Mouse (Mus musculus) intestine, embryonic 14.5 days (tissue): ENCODE results near the gene Ubxn6. TPM values are rescaled to one million over a fixed set of nuclear protein-coding genes. Genes with fewer than 3 reads are reported as not detected.

ENCODE experiments used
- ATAC-seq: fragments of 200-750 bp; cut with Nextera tagmentation; replicated peaks from 2 replicates; pipeline ENCODE4 v1.8.0; 2017; ENCODE audit warnings: low read depth, moderate number of reproducible peaks, moderate TSS enrichment, moderate library complexity; ENCODE audit not compliant: low FRiP score, low TSS enrichment
- DNase-seq: peaks from one replicate; pipeline ENCODE4 v3.0.0-alpha.2; 2018; ENCODE audit warnings: low spot score
- H3K27ac ChIP-seq: fragments of 300-500 bp; sonication (generic); 2 replicates; pipeline ENCODE4 v1.5.1; 2014; ENCODE audit warnings: low read depth, mild to moderate bottlenecking, control low read depth
- H3K27me3 ChIP-seq: fragments of 300-500 bp; sonication (generic); replicated peaks from 2 replicates; pipeline ENCODE4 v1.6.1; 2014; ENCODE audit warnings: low read length, control low read depth; ENCODE audit not compliant: control insufficient read depth, insufficient read depth
- H3K36me3 ChIP-seq: fragments of 300-500 bp; sonication (generic); 2 replicates; pipeline ENCODE4 v1.6.1; 2014; ENCODE audit warnings: low read length, control low read depth; ENCODE audit not compliant: control insufficient read depth, insufficient read depth
- H3K4me1 ChIP-seq: fragments of 300-500 bp; sonication (generic); replicated peaks from 2 replicates; pipeline ENCODE4 v1.6.1; 2014; ENCODE audit warnings: low read length, control low read depth, mixed read lengths; ENCODE audit not compliant: control insufficient read depth, insufficient read depth
- H3K4me2 ChIP-seq: fragments of 300-500 bp; sonication (generic); 2 replicates; pipeline ENCODE4 v1.6.1; 2014; ENCODE audit warnings: low read length
- H3K4me3 ChIP-seq: fragments of 300-500 bp; sonication (generic); 2 replicates; pipeline ENCODE4 v1.5.1; 2014; ENCODE audit warnings: low read depth, low read length, control low read depth, mixed read lengths
- H3K9ac ChIP-seq: fragments of 300-500 bp; sonication (generic); 2 replicates; pipeline ENCODE4 v1.6.1; 2014; ENCODE audit warnings: mild to moderate bottlenecking, low read length
- H3K9me3 ChIP-seq: fragments of 300-500 bp; sonication (generic); 2 replicates; pipeline ENCODE4 v1.6.1; 2016; ENCODE audit warnings: low read length, control low read depth; ENCODE audit not compliant: control insufficient read depth
- WGBS: fragments of 180-500 bp; shearing (Covaris S2); extraction: QIAGEN DNeasy Blood & Tissue Kit; methylation state at CpG from one replicate; pipeline ENCODE4 v1.1.7; 2014; 5-methylcytosine and 5-hydroxymethylcytosine counted together
- polyA plus RNA-seq: library from polyadenylated mRNA; unstranded; fragments of >200 nt; fragmentation: Nextera tagmentation; extraction: Ambion mirVana; gene quantifications from 2 replicates; pipeline ENCODE4 v1.2.1, GENCODE M21; 2014

Ubxn6 gene
- polyA plus RNA-seq, 1 experiment from 2014 or later = 32.3 TPM

GRCm38 (mm10) chr17:56030238-56030870 is 44.5 kb downstream of the Ubxn6 start:
- peaks cover 17% of the 10 kb centered on the region for H3K4me1 ChIP-seq
- ATAC-seq (no peak), DNase-seq (no peak)
- 87% methylated on average over 9 of the region's 9 CpGs for WGBS
- H3K36me3 ChIP-seq = peaks cover 36% of the 10 kb centered on the region
- no peak overlapping the region for H3K4me3 ChIP-seq
- no peaks in the 10 kb centered on the region for H3K9me3 ChIP-seq
- H3K27me3 ChIP-seq = no peaks in the 10 kb centered on the region
- no peak overlapping the region for H3K27ac ChIP-seq
- H3K9ac ChIP-seq = no peak overlapping the region
- no peak overlapping the region for H3K4me2 ChIP-seq

- no peaks in the 10 kb centered on the region for H3K9me3 ChIP-seq
- H3K36me3 ChIP-seq = peaks cover 27% of the 10 kb centered on the region
- H3K4me2 ChIP-seq = no peak overlapping the region
- H3K27ac ChIP-seq = no peak overlapping the region
- no peaks in the 10 kb centered on the region for H3K27me3 ChIP-seq
- H3K4me1 ChIP-seq = peaks cover 6% of the 10 kb centered on the region; the same call in 1 of the 2 replicates
- 93% methylated on average over 5 of the region's 5 CpGs for WGBS
- H3K4me3 ChIP-seq = no peak overlapping the region
- H3K9ac ChIP-seq = no peak overlapping the region
- no peak for DNase-seq
- ATAC-seq = no peak
Observed at GRCm38 (mm10) chr17:56027801-56028441, 46.9 kb downstream of the Ubxn6 start.

GRCm38 (mm10) chr17:56026881-56027280 is 47.9 kb downstream of the Ubxn6 start:
- H3K4me1 ChIP-seq = no peaks in the 10 kb centered on the region

DNA sequence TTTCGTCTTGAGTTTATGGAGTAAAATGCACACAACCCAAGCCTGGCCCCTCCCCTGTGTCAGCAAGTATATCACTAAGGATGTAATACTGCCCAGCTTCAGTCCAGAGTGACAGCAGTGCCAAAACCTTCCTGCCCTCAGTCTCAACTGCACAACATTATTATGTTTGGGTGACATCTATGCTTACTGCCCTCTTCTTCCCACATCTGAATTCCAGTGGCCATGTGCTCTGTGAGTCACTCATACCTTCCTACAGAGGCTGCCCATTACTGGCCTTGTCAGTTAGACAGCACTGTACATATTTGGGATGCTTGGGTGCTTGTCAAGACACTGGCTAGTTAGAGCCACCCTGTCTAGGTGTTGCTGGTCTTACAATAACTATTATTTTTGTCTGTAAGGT is 48.5 kb downstream of the Ubxn6 start:
- ATAC-seq = no peak
- no peak overlapping the region for H3K9ac ChIP-seq
- no peaks in the 10 kb centered on the region for H3K4me1 ChIP-seq
- H3K9me3 ChIP-seq = no peaks in the 10 kb centered on the region
- no peak overlapping the region for H3K4me3 ChIP-seq
- no peak overlapping the region for H3K27ac ChIP-seq
- no peak for DNase-seq
- 83% methylated on average over 1 of the region's 1 CpGs for WGBS
- H3K27me3 ChIP-seq = no peaks in the 10 kb centered on the region
- peaks cover 27% of the 10 kb centered on the region for H3K36me3 ChIP-seq
- no peak overlapping the region for H3K4me2 ChIP-seq

More at GRCm38 (mm10) chr17:56026881-56027280, 47.9 kb downstream of the Ubxn6 start:
- DNase-seq (no peak), ATAC-seq (no peak)
- WGBS = 79% methylated on average over 1 of the region's 1 CpGs
- Histone ChIP-seq H3K27me3 (no peaks in the 10 kb centered on the region), H3K9ac (no peak overlapping the region), H3K27ac (no peak overlapping the region), H3K9me3 (no peaks in the 10 kb centered on the region), H3K36me3 (peaks cover 27% of the 10 kb centered on the region), H3K4me2 (no peak overlapping the region), H3K4me3 (no peak overlapping the region)

DNA sequence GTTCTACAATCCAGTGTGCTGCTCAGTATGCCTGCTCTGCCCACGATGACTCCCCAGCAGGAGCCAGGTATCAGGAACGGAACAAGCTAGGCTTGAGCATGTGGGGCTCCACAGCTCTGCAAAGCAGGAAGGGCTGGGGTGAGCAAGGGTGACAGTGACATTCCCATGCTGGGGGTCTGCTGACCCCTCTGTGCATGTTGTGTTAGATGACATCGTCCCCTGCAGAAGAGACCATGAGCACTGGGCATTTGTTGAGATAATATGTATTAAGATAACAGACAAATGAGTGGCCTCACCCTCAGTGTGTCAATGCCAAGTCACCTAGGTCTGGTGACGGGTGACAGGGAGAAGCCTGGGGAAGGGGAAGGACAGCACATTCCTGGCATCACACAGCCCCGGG is 49.9 kb downstream of the Ubxn6 start:
- Histone ChIP-seq H3K4me3 (no peak overlapping the region), H3K9me3 (no peaks in the 10 kb centered on the region), H3K36me3 (peaks cover 34% of the 10 kb centered on the region), H3K9ac (no peak overlapping the region), H3K4me1 (no peaks in the 10 kb centered on the region), H3K4me2 (no peak overlapping the region), H3K27ac (no peak overlapping the region), H3K27me3 (no peaks in the 10 kb centered on the region)
- ATAC-seq (no peak), DNase-seq (no peak)
- WGBS = 77% methylated on average over 5 of the region's 5 CpGs

DNA sequence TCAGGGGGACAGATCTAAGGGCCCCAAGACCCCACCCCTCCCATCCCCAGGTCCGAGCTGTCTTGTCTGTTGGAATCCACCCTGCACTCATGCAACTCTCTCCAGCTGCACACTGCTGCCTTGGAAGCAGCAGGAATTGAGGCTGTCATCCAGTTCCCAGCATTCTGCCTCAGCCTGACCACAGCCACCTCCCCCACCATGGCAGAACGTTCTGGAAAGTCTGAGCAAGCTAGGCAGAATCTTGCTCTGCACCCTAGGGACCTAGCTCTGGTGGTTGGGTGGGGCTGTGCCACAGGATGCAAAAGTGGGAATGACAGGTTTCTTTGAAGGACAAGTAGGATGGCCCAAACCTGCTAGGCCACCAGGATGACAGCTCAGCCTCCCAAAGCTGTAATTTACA is 50.4 kb downstream of the Ubxn6 start:
- ATAC-seq (no peak), DNase-seq (no peak)
- H3K4me1 ChIP-seq = no peaks in the 10 kb centered on the region
- H3K4me3 ChIP-seq = no peak overlapping the region
- peaks cover 36% of the 10 kb centered on the region for H3K36me3 ChIP-seq
- no peak overlapping the region for H3K4me2 ChIP-seq
- 57% methylated on average over 2 of the region's 2 CpGs for WGBS
- H3K9me3 ChIP-seq = no peaks in the 10 kb centered on the region
- no peak overlapping the region for H3K27ac ChIP-seq
- H3K9ac ChIP-seq = no peak overlapping the region
- H3K27me3 ChIP-seq = no peaks in the 10 kb centered on the region

DNA sequence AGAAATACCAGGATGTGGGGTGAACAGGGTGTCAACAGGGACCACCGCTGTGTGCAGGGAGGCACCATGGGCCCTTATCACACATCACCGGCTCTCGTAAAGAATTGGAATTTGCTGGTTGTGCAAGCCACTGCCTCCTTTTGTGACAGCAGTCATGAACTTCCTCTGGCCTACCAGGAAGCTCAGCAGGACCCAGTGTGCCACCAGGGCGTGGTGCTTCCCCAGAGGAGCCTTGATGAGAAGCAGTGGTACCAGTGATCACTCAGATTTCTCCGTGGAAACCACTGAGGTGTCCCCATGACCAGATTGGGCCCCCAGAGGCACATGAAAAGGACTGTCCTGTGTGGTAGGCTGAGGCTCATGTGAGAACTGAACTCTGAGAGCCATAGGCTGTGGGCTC is 51.4 kb downstream of the Ubxn6 start:
- Histone ChIP-seq H3K36me3 (peaks cover 35% of the 10 kb centered on the region), H3K9me3 (no peaks in the 10 kb centered on the region), H3K4me2 (no peak overlapping the region), H3K27me3 (no peaks in the 10 kb centered on the region), H3K4me3 (no peak overlapping the region), H3K27ac (no peak overlapping the region), H3K4me1 (no peaks in the 10 kb centered on the region), H3K9ac (no peak overlapping the region)
- ATAC-seq (no peak), DNase-seq (no peak)
- 75% methylated on average over 5 of the region's 5 CpGs for WGBS

- H3K4me3 ChIP-seq = no peak overlapping the region
- DNase-seq (no peak), ATAC-seq (no peak)
- no peak overlapping the region for H3K9ac ChIP-seq
- H3K36me3 ChIP-seq = peaks cover 35% of the 10 kb centered on the region
- H3K4me1 ChIP-seq = no peaks in the 10 kb centered on the region
- no peaks in the 10 kb centered on the region for H3K9me3 ChIP-seq
- H3K4me2 ChIP-seq = no peak overlapping the region
- no peak overlapping the region for H3K27ac ChIP-seq
- whole genome bisulfite sequencing = 82% methylated on average over 4 of the region's 4 CpGs
- no peaks in the 10 kb centered on the region for H3K27me3 ChIP-seq
Observed at GRCm38 (mm10) chr17:56022989-56023290, 51.9 kb downstream of the Ubxn6 start.
